Mouse (Mus musculus): ENCODE results near the gene Kantr.

DNA sequence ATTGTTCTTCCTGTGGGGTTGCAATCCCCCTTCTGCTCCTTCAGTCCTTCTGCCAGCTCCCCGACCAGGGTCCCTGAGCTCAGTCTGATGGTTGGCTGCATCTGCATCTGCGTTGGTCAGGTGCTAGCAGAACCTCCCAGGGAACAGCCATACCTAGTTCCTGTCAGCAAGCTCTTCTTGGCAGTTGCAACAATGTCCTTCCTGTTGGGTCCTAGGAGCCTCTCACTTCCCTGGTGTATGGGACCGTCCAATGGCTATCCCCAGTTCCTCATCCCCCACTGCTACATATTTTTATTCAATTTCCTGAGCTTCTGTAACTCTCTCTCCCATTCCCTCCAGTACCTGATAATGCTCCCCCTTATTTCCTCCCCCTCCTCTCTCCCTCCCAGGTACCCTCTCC, 42.5 kb downstream of the Kantr start:
- TF ChIP-seq CTCF (IDR thresholded peaks at IDR 0.05; ENCODE audit: low read depth, low read length) = no peak
- TF ChIP-seq GATA1 (IDR thresholded peaks at IDR 0.05; ENCODE audit: borderline replicate concordance, low read length) = no peak
- TF ChIP-seq POLR2AphosphoS5 (IDR thresholded peaks at IDR 0.05; ENCODE audit: insufficient replicate concordance, low read depth, low read length) = no peak
- TF ChIP-seq TAL1 (conservative IDR thresholded peaks at IDR 0.05; ENCODE audit: low read depth, low read length) = no peak

Data from G1E (cell line).